Comparison of ENCODE assay signal across 12 mouse cellular contexts in genomic region chr2:30700890-30701289, GRCm38 (mm10).
A peak's percentile ranks its signal among the peaks of the same experiment; 100 is the strongest.
DNase-seq lines count a peak whose midpoint lies in the region; ATAC-seq lines count a peak whose summit lies in the region.
"Had no signal": no experiment of that assay in that cellular context is flagged by ENCODE, and none has a peak within 500 bp of the region (broad histone marks: within the 10 kb centered on the region; RNA-seq: fewer than 3 reads in every experiment).

No protein-coding gene starts in this region.

- no peak for ATAC-seq in heart, embryonic 13.5 days (ENCODE audit: extremely low read depth, insufficient number of reproducible peaks, low FRiP score, low TSS enrichment)

- intact Hi-C loops in heart, postnatal 25 days (cut with DNase I): no loop called here

- H3K36me3 ChIP-seq in heart, embryonic 13.5 days: no peaks in the 10 kb centered on the region
- H3K36me3 ChIP-seq: G1E; limb, embryonic 15.5 days had no signal

- H3K9me3 ChIP-seq in heart, embryonic 13.5 days: peaks cover 4% of the 10 kb centered on the region; the same call in 1 of the 2 replicates
- H3K9me3 ChIP-seq: limb, embryonic 15.5 days had no signal

- peak; percentile 51 for DNase-seq in cerebellum, adult 9-10 months
- DNase-seq in cerebellum, adult 18-20 months: no peak
- no peak for DNase-seq in heart, postnatal 25 days (ENCODE audit: low spot score)
- peak; percentile 34 for DNase-seq in kidney, postnatal 10 days
- DNase-seq in kidney, postnatal 14 days: no peak
- DNase-seq in testis, postnatal 10 days (ENCODE audit: low spot score): peak; percentile 43
- no peak for DNase-seq in testis, postnatal 14 days (ENCODE audit: low spot score)
- DNase-seq: cerebellum, postnatal 25 days; gastrocnemius, postnatal 25 days had no signal

- WGBS in heart, embryonic 13.5 days: 82% methylated on average over 2 of the region's 2 CpGs

- H3K4me1 ChIP-seq in heart, embryonic 13.5 days: peaks cover 63% of the 10 kb centered on the region

- peak overlapping the region; percentile 73 for H3K27ac ChIP-seq in heart, embryonic 13.5 days (replicated peaks)

- H3K27me3 ChIP-seq in heart, embryonic 13.5 days (replicated peaks): no peaks in the 10 kb centered on the region
- H3K27me3 ChIP-seq: limb, embryonic 15.5 days had no signal

- no peak overlapping the region for H3K4me2 ChIP-seq in heart, embryonic 13.5 days
- H3K4me2 ChIP-seq: limb, embryonic 15.5 days had no signal

- no peak overlapping the region for H3K9ac ChIP-seq in heart, embryonic 13.5 days
- H3K9ac ChIP-seq: limb, embryonic 15.5 days had no signal

- no peak overlapping the region for H3K4me3 ChIP-seq in heart, embryonic 13.5 days
- H3K4me3 ChIP-seq: limb, embryonic 15.5 days had no signal

Comparison
In these comparisons a context has a peak if more than half of its experiments do, and no peak if none do; other contexts are left out.
1. DNase-seq: peak in cerebellum, adult 9-10 months (single experiment), kidney, postnatal 10 days (single experiment) and testis, postnatal 10 days (single experiment); none in cerebellum, adult 18-20 months (0 of 2), heart, postnatal 25 days (single experiment), kidney, postnatal 14 days (single experiment) and testis, postnatal 14 days (single experiment).